Mouse (Mus musculus): ENCODE data around the gene Hhip. TPM values are rescaled to one million over a fixed set of nuclear protein-coding genes. Genes with fewer than 3 reads are reported as not detected.

Gene Hhip
- 1.9 and 2.8 TPM in 2 replicates for polyA plus RNA-seq (2014; fragmentation: Nextera tagmentation; extraction: Ambion mirVana)

- H3K9ac ChIP-seq (ENCODE audit: low read length) = peak within 1 kb of the TSS; percentile 49
- ATAC-seq (replicated peaks; ENCODE audit: low FRiP score) (peak; percentile 78), DNase-seq (ENCODE audit: low spot score) (peak; percentile 80)
- H3K9me3 ChIP-seq (ENCODE audit: control insufficient read depth, low read length) = no peaks in the 10 kb centered on the region
- H3K4me3 ChIP-seq (ENCODE audit: low read depth, low read length) = peak within 1 kb of the TSS; percentile 49
- H3K4me1 ChIP-seq (replicated peaks; ENCODE audit: control insufficient read depth, insufficient read depth, low read length) = peaks cover 11% of the 10 kb centered on the region
- peaks cover 11% of the 10 kb centered on the region for H3K27me3 ChIP-seq (ENCODE audit: control insufficient read depth, insufficient read depth, low read length)
- H3K27ac ChIP-seq (ENCODE audit: low read depth, low read length) = no peak within 1 kb of the TSS
- H3K36me3 ChIP-seq (ENCODE audit: control insufficient read depth, insufficient read depth, low read length) = no peaks in the 10 kb centered on the region
- WGBS = 1% methylated on average over 38 of the region's 56 CpGs
- H3K4me2 ChIP-seq (ENCODE audit: low read depth, low read length, severe bottlenecking) = peak within 1 kb of the TSS; percentile 75
Observed at GRCm38 (mm10) chr8:80057198-80058174, at the start of gene Hhip. Hhip (minus strand) TSS chr8:80058006.

- ATAC-seq (replicated peaks; ENCODE audit: low FRiP score) (no peak), DNase-seq (ENCODE audit: low spot score) (no peak)
- Histone ChIP-seq H3K4me2 (ENCODE audit: low read depth, low read length, severe bottlenecking) (no peak overlapping the region), H3K9ac (ENCODE audit: low read length) (no peak overlapping the region), H3K4me1 (replicated peaks; ENCODE audit: control insufficient read depth, insufficient read depth, low read length) (no peaks in the 10 kb centered on the region), H3K4me3 (ENCODE audit: low read depth, low read length) (no peak overlapping the region), H3K27me3 (ENCODE audit: control insufficient read depth, insufficient read depth, low read length) (no peaks in the 10 kb centered on the region), H3K36me3 (ENCODE audit: control insufficient read depth, insufficient read depth, low read length) (no peaks in the 10 kb centered on the region), H3K9me3 (ENCODE audit: control insufficient read depth, low read length) (no peaks in the 10 kb centered on the region), H3K27ac (ENCODE audit: low read depth, low read length) (no peak overlapping the region)
- 90% methylated on average over 2 of the region's 2 CpGs for WGBS
Observed at GRCm38 (mm10) chr8:80087021-80087420, 29.2 kb upstream of the Hhip start.

GRCm38 (mm10) chr8:80058193-80058592, 387 bp upstream of the Hhip start:
- ATAC-seq (replicated peaks; ENCODE audit: low FRiP score) (no peak; the same call in none of the 2 replicates), DNase-seq (ENCODE audit: low spot score) (no peak)
- Histone ChIP-seq H3K9ac (ENCODE audit: low read length) (no peak overlapping the region; the same call in 1 of the 2 replicates), H3K27ac (ENCODE audit: low read depth, low read length) (no peak overlapping the region), H3K4me2 (ENCODE audit: low read depth, low read length, severe bottlenecking) (peak overlapping the region; percentile 75), H3K4me3 (ENCODE audit: low read depth, low read length) (peak overlapping the region; percentile 49), H3K27me3 (ENCODE audit: control insufficient read depth, insufficient read depth, low read length) (peaks cover 8% of the 10 kb centered on the region), H3K9me3 (ENCODE audit: control insufficient read depth, low read length) (no peaks in the 10 kb centered on the region), H3K36me3 (ENCODE audit: control insufficient read depth, insufficient read depth, low read length) (no peaks in the 10 kb centered on the region), H3K4me1 (replicated peaks; ENCODE audit: control insufficient read depth, insufficient read depth, low read length) (peaks cover 11% of the 10 kb centered on the region)
- 2% methylated on average over 7 of the region's 12 CpGs for WGBS

GRCm38 (mm10) chr8:80056331-80057070, 1.3 kb downstream of the Hhip start:
- Histone ChIP-seq H3K27me3 (ENCODE audit: control insufficient read depth, insufficient read depth, low read length) (peaks cover 15% of the 10 kb centered on the region), H3K9me3 (ENCODE audit: control insufficient read depth, low read length) (no peaks in the 10 kb centered on the region), H3K9ac (ENCODE audit: low read length) (no peak overlapping the region), H3K4me3 (ENCODE audit: low read depth, low read length) (peak overlapping the region; percentile 49), H3K4me1 (replicated peaks; ENCODE audit: control insufficient read depth, insufficient read depth, low read length) (peaks cover 11% of the 10 kb centered on the region), H3K4me2 (ENCODE audit: low read depth, low read length, severe bottlenecking) (peak overlapping the region; percentile 75), H3K27ac (ENCODE audit: low read depth, low read length) (no peak overlapping the region), H3K36me3 (ENCODE audit: control insufficient read depth, insufficient read depth, low read length) (no peaks in the 10 kb centered on the region)
- WGBS = 3% methylated on average over 13 of the region's 13 CpGs
- no peak for DNase-seq (ENCODE audit: low spot score)
- ATAC-seq (replicated peaks; ENCODE audit: low FRiP score) = no peak; the same call in 1 of the 2 replicates

- Histone ChIP-seq H3K9me3 (ENCODE audit: control insufficient read depth, low read length) (no peaks in the 10 kb centered on the region), H3K27me3 (ENCODE audit: control insufficient read depth, insufficient read depth, low read length) (peaks cover 16% of the 10 kb centered on the region), H3K4me3 (ENCODE audit: low read depth, low read length) (peak overlapping the region; percentile 2; the same call in 1 of the 2 replicates), H3K4me1 (replicated peaks; ENCODE audit: control insufficient read depth, insufficient read depth, low read length) (peaks cover 11% of the 10 kb centered on the region), H3K4me2 (ENCODE audit: low read depth, low read length, severe bottlenecking) (peak overlapping the region; percentile 75), H3K27ac (ENCODE audit: low read depth, low read length) (no peak overlapping the region), H3K36me3 (ENCODE audit: control insufficient read depth, insufficient read depth, low read length) (no peaks in the 10 kb centered on the region), H3K9ac (ENCODE audit: low read length) (no peak overlapping the region)
- peak; percentile 70 for DNase-seq (ENCODE audit: low spot score)
- 2% methylated on average over 10 of the region's 10 CpGs for WGBS
- peak; percentile 75 for ATAC-seq (replicated peaks; ENCODE audit: low FRiP score)
Observed at GRCm38 (mm10) chr8:80055777-80056176, 2.0 kb downstream of the Hhip start.

GRCm38 (mm10) chr8:80055094-80055493, 2.7 kb downstream of the Hhip start:
- WGBS = 42% methylated on average over 6 of the region's 6 CpGs
- no peaks in the 10 kb centered on the region for H3K36me3 ChIP-seq (ENCODE audit: control insufficient read depth, insufficient read depth, low read length)
- DNase-seq (ENCODE audit: low spot score) (no peak), ATAC-seq (replicated peaks; ENCODE audit: low FRiP score) (no peak)
- peaks cover 11% of the 10 kb centered on the region for H3K4me1 ChIP-seq (replicated peaks; ENCODE audit: control insufficient read depth, insufficient read depth, low read length)
- H3K27me3 ChIP-seq (ENCODE audit: control insufficient read depth, insufficient read depth, low read length) = peaks cover 19% of the 10 kb centered on the region
- H3K27ac ChIP-seq (ENCODE audit: low read depth, low read length) = no peak overlapping the region
- peak overlapping the region; percentile 75 for H3K4me2 ChIP-seq (ENCODE audit: low read depth, low read length, severe bottlenecking)
- H3K9ac ChIP-seq (ENCODE audit: low read length) = no peak overlapping the region
- no peak overlapping the region for H3K4me3 ChIP-seq (ENCODE audit: low read depth, low read length)
- H3K9me3 ChIP-seq (ENCODE audit: control insufficient read depth, low read length) = no peaks in the 10 kb centered on the region

GRCm38 (mm10) chr8:80054216-80054615, 3.6 kb downstream of the Hhip start:
- Histone ChIP-seq H3K9me3 (ENCODE audit: control insufficient read depth, low read length) (no peaks in the 10 kb centered on the region), H3K36me3 (ENCODE audit: control insufficient read depth, insufficient read depth, low read length) (no peaks in the 10 kb centered on the region), H3K9ac (ENCODE audit: low read length) (no peak overlapping the region), H3K4me3 (ENCODE audit: low read depth, low read length) (no peak overlapping the region), H3K4me2 (ENCODE audit: low read depth, low read length, severe bottlenecking) (no peak overlapping the region), H3K27me3 (ENCODE audit: control insufficient read depth, insufficient read depth, low read length) (peaks cover 19% of the 10 kb centered on the region), H3K4me1 (replicated peaks; ENCODE audit: control insufficient read depth, insufficient read depth, low read length) (peaks cover 11% of the 10 kb centered on the region), H3K27ac (ENCODE audit: low read depth, low read length) (no peak overlapping the region)
- ATAC-seq (replicated peaks; ENCODE audit: low FRiP score) = no peak
- WGBS = 12% methylated on average over 4 of the region's 4 CpGs
- no peak for DNase-seq (ENCODE audit: low spot score)

- DNase-seq (ENCODE audit: low spot score) (no peak), ATAC-seq (replicated peaks; ENCODE audit: low FRiP score) (no peak)
- Histone ChIP-seq H3K27me3 (ENCODE audit: control insufficient read depth, insufficient read depth, low read length) (peaks cover 18% of the 10 kb centered on the region), H3K36me3 (ENCODE audit: control insufficient read depth, insufficient read depth, low read length) (no peaks in the 10 kb centered on the region), H3K9ac (ENCODE audit: low read length) (no peak overlapping the region), H3K27ac (ENCODE audit: low read depth, low read length) (no peak overlapping the region), H3K4me2 (ENCODE audit: low read depth, low read length, severe bottlenecking) (no peak overlapping the region), H3K4me1 (replicated peaks; ENCODE audit: control insufficient read depth, insufficient read depth, low read length) (peaks cover 11% of the 10 kb centered on the region), H3K4me3 (ENCODE audit: low read depth, low read length) (no peak overlapping the region), H3K9me3 (ENCODE audit: control insufficient read depth, low read length) (no peaks in the 10 kb centered on the region)
- 80% methylated on average over 1 of the region's 1 CpGs for WGBS
Observed at GRCm38 (mm10) chr8:80052838-80053237, 5.0 kb downstream of the Hhip start.
